Mouse (Mus musculus) ES-Bruce4 (cell line): ENCODE data around the gene Gpbar1.

ENCODE experiments used
- CTCF ChIP-seq: IDR thresholded peaks from one replicate; pipeline ENCODE4 v1.8.1; 2011; ENCODE audit warnings: low read depth, low read length
- EP300 ChIP-seq: IDR thresholded peaks from 2 replicates; pipeline ENCODE4 v1.6.1; 2011; ENCODE audit warnings: low read depth, low read length; ENCODE audit not compliant: insufficient read depth
- POLR2A ChIP-seq: IDR thresholded peaks from one replicate; pipeline ENCODE4 v1.8.1; 2011; ENCODE audit warnings: low read length; ENCODE audit not compliant: insufficient read depth

DNA sequence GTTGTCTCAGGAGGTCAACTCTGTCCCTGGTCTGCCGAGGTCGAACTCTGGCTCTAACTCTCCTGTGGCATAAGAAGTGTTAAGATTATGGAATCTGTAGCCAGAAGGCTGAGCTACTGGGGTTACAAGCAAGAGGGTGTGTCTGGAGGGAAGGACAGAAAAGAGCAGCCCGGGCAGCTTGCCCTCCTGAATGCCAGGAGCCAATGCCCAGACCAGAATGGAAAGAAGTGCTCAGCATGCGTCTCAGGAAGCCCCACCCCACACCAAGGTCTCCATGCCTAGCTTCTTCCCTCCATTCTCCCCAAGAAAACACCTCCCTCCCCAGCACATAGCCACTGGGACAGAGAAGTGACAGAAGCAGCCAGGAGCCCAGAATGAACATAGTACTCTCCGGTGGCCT, 20.6 kb downstream of the Gpbar1 start:
- TF ChIP-seq POLR2A, result no peak
- TF ChIP-seq CTCF, result no peak
- no peak for TF ChIP-seq EP300
